Mouse (Mus musculus): Measurements from ENCODE around the gene Smg1. TPM values are rescaled to one million over a fixed set of nuclear protein-coding genes. Genes with fewer than 3 reads are reported as not detected.
A peak's percentile ranks its signal among the peaks of the same experiment; 100 is the strongest.

The Smg1 gene
- total RNA-seq, 4 experiments from 2014 or later, result 61.6 to 80.7 (median 69.0) TPM

GRCm38 (mm10) chr7:118143123-118143522 lies 100.3 kb downstream of the Smg1 start:
- DNase-seq (ENCODE audit: low spot score in 2 of 2), result no peak

GRCm38 (mm10) chr7:118141271-118141670 lies 102.2 kb downstream of the Smg1 start:
- no peak for DNase-seq (ENCODE audit: low spot score in 2 of 2)

GRCm38 (mm10) chr7:118135128-118135527 lies 108.3 kb downstream of the Smg1 start:
- DNase-seq (ENCODE audit: low spot score in 2 of 2), result no peak

- DNase-seq (ENCODE audit: low spot score in 2 of 2), result peak; percentile 92 to 97
These were observed 113.9 kb downstream of the Smg1 start, which contains the start of gene Arl6ip1 for GRCm38 (mm10) chr7:118129430-118130041. Gene Arl6ip1 (minus strand): TSS chr7:118129662.

- DNase-seq (ENCODE audit: low spot score in 2 of 2), result no peak
These were observed 114.5 kb downstream of the Smg1 start for GRCm38 (mm10) chr7:118128925-118129429.

- no peak for DNase-seq (ENCODE audit: low spot score in 2 of 2)
These were observed 117.1 kb downstream of the Smg1 start for GRCm38 (mm10) chr7:118126219-118126875.

GRCm38 (mm10) chr7:118125736-118126135 lies 117.7 kb downstream of the Smg1 start:
- no peak for DNase-seq (ENCODE audit: low spot score in 2 of 2)

GRCm38 (mm10) chr7:118123512-118124411 lies 119.7 kb downstream of the Smg1 start:
- DNase-seq (ENCODE audit: low spot score in 2 of 2), result no peak

GRCm38 (mm10) chr7:118122235-118122634 lies 121.2 kb downstream of the Smg1 start:
- DNase-seq (ENCODE audit: low spot score in 2 of 2), result no peak

- no peak for DNase-seq (ENCODE audit: low spot score in 2 of 2)
These were observed 122.8 kb downstream of the Smg1 start for GRCm38 (mm10) chr7:118120654-118121053.

GRCm38 (mm10) chr7:118119946-118120345 lies 123.5 kb downstream of the Smg1 start:
- no peak for DNase-seq (ENCODE audit: low spot score in 2 of 2)

- no peak for DNase-seq (ENCODE audit: low spot score in 2 of 2)
These were observed 124.3 kb downstream of the Smg1 start for GRCm38 (mm10) chr7:118119142-118119541.

- DNase-seq (ENCODE audit: low spot score in 2 of 2), result no peak
These were observed 125.0 kb downstream of the Smg1 start for GRCm38 (mm10) chr7:118118426-118118825.

GRCm38 (mm10) chr7:118117539-118118210 lies 125.8 kb downstream of the Smg1 start:
- no peak for DNase-seq (ENCODE audit: low spot score in 2 of 2)

- DNase-seq (ENCODE audit: low spot score in 2 of 2), result no peak
These were observed 126.5 kb downstream of the Smg1 start for GRCm38 (mm10) chr7:118116787-118117538.

GRCm38 (mm10) chr7:118115877-118116568 lies 127.4 kb downstream of the Smg1 start, which contains the start of gene Rps15a:
Gene Rps15a (minus strand): TSS chr7:118116188.
- DNase-seq (ENCODE audit: low spot score in 2 of 2), result peak; percentile 90 to 91

GRCm38 (mm10) chr7:118115533-118115876 lies 128.0 kb downstream of the Smg1 start:
- no peak for DNase-seq (ENCODE audit: low spot score in 2 of 2)

- no peak for DNase-seq (ENCODE audit: low spot score in 2 of 2)
These were observed 129.8 kb downstream of the Smg1 start for GRCm38 (mm10) chr7:118113541-118114297.

GRCm38 (mm10) chr7:118111128-118111527 lies 132.3 kb downstream of the Smg1 start:
- DNase-seq (ENCODE audit: low spot score in 2 of 2), result no peak
